Mouse (Mus musculus) spleen, adult 18-20 months (tissue): ENCODE results near the gene Atp6v0e.

Experiments used
- DNase-seq, 2 experiments: peaks; one replicate each; pipeline ENCODE4 v3.0.0; 2022; ENCODE audit warnings: mixed read lengths in 2 of 2

Atp6v0e gene

DNA sequence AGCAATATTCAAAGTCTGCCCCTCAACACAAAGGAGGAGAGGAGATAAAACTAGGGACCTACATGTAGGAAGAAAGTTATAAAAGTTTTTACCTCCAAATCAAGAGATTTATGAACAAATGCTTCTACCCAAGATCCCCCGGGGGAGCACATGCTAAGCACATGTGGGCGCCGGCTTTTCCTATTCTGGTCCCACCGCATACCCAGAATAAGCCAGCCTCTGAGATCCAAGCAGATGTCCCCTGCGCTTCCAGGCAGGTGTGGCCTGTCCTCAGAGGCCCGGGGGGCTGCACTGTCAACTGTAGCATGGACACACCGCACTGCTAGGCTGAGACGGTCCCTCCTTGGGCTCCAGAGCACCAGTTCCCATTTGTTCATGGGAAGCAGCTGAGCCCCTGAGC, 19.6 kb upstream of the Atp6v0e start:
- no peak for DNase-seq

- no peak for DNase-seq
Measured at GRCm38 (mm10) chr17:26643993-26644392, 19.0 kb upstream of the Atp6v0e start.

DNA sequence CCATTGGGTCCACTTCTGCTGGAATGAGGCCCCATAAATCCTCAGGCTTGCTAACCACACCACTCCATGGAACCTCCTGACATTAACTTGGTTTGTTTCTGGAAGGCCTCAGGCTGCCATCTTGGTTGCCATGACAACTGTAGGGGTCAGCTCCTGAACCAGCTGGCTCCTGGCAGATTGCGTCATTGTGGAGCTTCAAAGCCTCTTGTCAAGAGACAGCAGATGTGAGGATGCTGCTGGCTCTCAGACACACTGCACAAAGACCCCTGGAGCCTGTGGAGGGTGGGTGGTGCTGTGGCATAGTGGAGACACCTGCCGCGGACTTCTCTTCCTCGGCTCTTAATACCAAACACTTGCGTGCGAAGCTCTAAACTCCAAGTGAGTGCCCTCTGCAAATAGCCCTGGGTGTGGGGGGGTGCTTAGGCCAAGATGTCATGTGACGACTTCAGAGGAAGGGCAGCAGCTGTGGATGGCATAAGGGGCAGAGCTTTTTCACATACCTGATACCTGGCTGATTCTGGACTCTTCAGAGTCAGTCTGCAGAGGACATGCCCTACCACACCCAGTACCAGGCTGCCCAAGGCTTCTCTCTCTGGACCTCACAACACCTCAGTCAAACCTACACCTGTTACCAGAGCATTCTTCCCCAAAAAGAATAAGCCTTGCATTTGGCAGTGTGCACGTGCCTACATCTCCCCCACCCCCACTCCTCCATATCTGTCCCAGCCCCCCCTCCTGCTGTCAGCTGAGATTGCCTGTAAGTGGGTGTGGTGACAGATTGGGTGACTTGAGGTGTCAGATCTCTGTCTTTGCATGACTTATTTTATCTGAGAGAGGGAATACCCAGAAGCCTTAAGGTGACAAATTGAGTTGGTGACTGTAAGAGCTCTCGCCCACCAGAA, 18.3 kb upstream of the Atp6v0e start:
- DNase-seq: no peak

- DNase-seq: no peak
Measured at GRCm38 (mm10) chr17:26645411-26645854, 17.6 kb upstream of the Atp6v0e start.

GRCm38 (mm10) chr17:26647283-26647682, 15.7 kb upstream of the Atp6v0e start:
- no peak for DNase-seq

- DNase-seq: no peak
Measured at GRCm38 (mm10) chr17:26649565-26649964, 13.5 kb upstream of the Atp6v0e start.

DNA sequence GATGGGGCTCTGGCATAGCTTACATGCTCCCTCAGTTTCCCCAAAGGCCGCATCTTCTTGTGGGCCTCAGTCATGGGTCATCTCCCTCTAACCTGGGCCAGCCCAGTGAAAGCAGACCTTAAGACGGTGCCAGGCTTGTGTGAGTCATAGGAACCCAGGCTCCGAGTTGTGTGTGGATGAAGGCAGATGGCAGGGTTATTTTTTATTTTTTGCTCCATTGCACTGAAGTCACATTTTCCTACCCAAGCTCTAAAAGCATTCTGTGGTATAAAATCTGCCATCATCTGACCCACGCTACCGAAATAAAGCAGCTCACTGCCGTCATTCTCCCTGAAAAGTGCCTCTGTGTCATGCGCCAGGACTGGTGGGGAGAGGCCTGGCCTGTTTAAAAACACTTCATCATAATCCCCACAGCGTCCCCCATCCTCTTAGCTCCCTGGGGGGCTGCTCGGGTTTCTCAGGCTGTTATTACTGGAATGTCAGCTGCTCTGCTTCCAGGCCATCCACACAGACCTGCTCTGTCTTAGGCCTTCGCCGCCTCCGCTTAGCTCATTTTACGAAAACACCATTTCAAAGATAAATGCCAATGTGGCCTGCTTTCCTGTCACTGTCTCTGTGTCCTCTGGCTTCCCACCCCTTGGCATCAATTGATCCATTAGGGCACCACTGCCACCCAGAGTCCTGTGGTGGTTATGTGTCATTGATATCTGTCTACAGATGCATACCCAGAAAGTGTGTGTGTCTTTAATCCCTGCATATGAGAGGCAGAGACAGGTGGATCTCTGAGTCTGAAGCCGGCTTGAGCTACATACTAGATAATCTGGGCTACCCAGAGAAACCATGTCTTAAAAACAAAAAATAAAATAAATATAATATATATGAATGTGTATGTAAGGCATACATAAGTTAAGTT, 12.3 kb upstream of the Atp6v0e start:
- DNase-seq: no peak

DNA sequence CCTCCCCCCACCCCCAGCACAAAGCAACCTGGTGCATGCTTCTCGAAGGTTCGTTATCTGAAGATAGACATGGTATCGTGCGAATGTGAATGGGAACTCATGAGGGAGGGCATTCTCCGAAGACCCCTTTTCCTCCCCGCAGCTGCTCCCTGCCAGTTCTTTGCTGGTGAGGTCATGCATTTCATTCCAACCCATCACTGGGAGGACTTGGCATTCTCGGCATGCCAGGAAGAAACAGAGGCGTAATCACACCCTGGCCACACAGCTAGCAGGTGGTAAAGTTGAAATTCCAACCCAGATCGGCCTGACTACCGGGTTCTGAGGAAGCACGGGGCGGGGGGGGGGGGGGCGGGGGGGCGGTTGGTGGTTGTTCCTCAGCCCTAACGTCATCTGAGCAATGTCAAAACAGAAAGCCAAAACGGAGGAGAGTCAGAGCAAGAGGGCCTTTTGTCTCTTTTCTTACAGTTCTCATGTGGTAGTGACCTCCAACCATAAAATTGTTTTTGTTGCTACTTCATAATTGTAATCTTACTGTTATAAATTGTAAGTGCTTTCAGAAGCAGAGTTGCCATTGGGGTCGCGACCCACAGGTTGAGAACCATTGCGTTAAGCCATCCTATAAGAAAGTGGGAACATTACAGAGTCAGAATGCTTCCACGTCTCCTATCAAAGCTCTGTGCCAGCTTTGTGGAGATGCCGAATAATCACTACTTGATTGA, 4.0 kb upstream of the Atp6v0e start:
- DNase-seq: no peak

DNA sequence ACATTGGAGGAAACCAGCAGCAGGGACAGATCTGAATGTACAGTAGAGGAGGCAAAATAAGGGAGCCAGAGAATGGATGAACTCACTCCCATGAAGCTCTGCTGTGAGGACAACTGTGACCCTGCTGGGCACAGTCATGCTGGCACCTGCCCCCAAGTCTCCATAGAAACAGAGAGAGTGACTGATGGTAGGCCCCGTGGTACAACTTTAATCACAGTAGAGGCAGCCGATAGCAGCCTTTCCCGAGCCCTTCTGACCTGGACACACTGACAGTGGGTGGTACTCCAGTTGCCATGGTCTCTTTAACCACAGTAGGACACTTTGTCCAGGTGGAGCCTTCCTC, 3.5 kb upstream of the Atp6v0e start:
- DNase-seq: no peak

DNA sequence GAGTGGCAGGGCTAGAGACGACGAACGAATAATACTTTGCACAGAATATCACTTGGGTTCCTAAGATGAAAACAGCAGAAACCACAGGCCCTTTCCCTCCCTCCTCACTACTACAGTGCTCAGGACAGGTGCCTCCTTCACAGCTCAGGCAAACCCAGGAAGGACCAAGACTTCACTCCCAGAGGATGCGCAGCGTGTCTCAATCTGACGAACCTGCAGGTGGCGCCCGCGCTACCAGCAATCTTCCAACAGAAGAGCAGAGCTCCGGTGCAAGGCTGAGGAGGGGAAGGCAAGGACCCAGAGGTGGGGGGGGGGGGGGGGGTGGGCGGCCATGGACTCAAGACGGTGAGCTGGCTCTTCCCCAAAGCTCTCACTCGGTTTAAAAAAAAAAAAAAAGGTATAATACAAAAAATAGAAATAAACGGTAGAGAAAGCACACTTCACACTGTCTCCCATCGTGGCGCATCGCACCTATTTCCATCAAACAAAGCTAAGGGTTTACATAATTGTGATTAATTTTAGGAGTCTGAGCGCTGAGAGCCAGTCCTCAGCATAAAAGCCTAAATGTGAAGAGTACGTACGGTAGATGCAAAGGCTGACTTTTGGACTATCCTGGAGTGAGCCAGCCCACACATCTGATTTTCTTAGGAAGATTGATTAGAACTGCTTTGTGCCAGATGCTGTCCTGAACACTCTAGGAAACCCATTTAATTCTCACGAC, 2.7 kb upstream of the Atp6v0e start:
- peak; percentile 62 to 80 for DNase-seq

GRCm38 (mm10) chr17:26662204-26662603, 827 bp upstream of the Atp6v0e start:
- DNase-seq: no peak

GRCm38 (mm10) chr17:26665600-26665999, 2.6 kb downstream of the Atp6v0e start:
- DNase-seq: no peak

DNA sequence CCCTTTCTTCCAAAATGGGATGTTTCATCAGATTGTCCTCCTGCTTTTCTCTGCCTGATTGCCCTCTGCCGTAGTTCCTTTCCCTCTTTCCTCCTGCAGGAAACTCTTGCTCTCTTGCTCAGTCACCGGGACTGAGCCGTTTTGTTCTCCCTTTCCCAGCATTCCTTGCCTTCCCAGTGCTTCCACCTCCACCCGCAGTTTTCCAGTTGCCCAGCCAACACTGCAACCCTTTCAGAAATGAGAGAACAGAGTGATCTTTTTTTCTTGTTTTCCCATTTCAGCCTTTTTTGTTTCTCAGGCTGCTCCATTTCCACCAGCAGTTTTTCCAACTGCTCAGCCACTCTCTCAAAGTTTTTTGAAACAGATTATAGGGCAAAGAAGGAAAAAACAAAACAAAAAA, 8.2 kb downstream of the Atp6v0e start:
- no peak for DNase-seq

DNA sequence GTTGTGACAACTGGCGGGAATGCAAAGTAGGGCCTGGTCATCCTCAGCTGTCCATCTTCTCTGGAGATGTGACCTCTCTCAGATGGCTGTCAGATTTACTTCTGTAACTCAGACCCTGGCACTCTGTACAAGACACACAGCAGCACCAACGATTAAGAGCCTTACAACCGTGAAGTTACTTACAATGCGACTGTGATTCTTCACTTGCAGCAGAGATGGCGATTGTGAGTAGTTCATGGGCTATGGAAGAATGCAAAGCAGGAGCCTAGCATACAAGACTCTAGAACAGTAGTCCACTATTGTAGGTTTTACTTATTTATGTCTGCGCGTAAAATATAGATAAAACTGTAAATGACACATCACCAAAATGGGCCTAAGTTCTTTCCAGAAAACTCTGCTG, 12.8 kb downstream of the Atp6v0e start:
- no peak for DNase-seq

DNA sequence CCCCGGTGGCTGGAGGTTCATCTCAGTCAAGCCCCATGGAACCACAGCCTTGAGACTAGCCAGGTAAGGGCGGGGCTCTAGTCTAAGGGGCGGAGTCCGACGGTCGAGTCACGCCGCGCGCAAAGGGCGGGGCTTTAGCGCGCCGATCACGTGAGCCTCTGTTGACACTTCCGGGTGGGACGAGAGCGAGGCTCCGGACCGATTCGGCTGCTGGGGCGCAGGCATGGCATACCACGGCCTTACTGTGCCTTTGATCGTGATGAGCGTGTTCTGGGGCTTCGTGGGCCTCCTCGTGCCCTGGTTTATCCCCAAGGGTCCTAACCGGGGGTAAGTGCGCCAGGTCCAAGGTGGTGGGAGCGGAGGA, 13.2 kb downstream of the Atp6v0e start:
- peak; percentile 86 to 94 for DNase-seq

DNA sequence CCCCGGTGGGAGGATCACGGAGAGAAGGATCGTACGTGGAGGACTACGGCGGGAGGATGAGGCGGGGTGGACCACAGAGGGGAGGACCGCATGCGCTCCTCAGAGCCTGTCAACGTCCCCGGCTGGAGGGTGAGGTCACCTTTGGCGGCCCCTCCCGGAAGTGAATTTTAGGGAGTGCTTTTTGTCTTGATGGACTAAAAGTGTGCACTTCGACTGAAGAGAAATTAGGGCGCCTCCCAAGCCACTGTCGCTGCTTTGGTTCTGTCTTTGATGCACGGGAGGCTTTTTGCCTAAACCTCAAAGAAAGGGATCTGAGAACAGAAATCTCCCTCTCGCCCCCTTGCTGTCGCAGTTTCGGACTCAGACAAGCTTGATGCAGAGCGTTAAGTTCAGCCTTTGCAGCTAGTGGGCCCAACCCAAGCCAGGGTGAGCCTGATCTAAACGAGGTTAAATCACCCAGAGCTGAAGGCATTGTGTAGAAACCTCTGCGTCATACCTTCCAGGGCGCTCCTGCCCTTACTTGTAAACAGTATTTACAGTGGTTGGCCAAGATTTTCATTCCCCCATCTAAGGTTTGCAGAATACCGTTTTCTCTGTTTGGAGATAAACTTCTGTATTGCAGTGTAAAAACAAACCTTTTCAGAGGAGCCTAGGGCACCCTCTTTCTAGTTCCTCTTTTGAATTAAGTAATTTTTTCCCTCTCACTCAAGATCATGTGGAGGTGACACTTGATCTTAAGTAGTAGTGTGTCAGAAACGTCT, 13.8 kb downstream of the Atp6v0e start:
- DNase-seq: peak in 1 of 2 experiments; percentile 18

GRCm38 (mm10) chr17:26677711-26678637, 14.9 kb downstream of the Atp6v0e start:
- DNase-seq: no peak

- DNase-seq: no peak
Measured at GRCm38 (mm10) chr17:26681276-26681675, 18.2 kb downstream of the Atp6v0e start.

GRCm38 (mm10) chr17:26686334-26687000, 23.4 kb downstream of the Atp6v0e start:
- no peak for DNase-seq
